Mouse (Mus musculus): ENCODE results near the gene Cdc5l.
"Not testable (repeated sequence)": the region's sequence is repeated elsewhere in the genome, so short reads cannot be mapped to it uniquely, and the experiment has no call there.

Cdc5l gene

GRCm38 (mm10) chr17:45433419-45434261 lies at the start of gene Cdc5l:
Gene Cdc5l, minus strand, starts transcription at chr17:45433737.
- DNase-seq (ENCODE audit: low spot score), result peak; percentile 97

GRCm38 (mm10) chr17:45480429-45480828 lies 46.9 kb upstream of the Cdc5l start:
- DNase-seq (ENCODE audit: low spot score), result peak; percentile 37

- DNase-seq (ENCODE audit: low spot score), result peak; percentile 85
These were observed 44.8 kb upstream of the Cdc5l start for GRCm38 (mm10) chr17:45478234-45478825.

- DNase-seq (ENCODE audit: low spot score), result peak; percentile 87
These were observed 41.3 kb upstream of the Cdc5l start, which contains the start of gene Spats1 for GRCm38 (mm10) chr17:45474669-45475465. Gene Spats1, minus strand, starts transcription at chr17:45475415.

- DNase-seq (ENCODE audit: low spot score), result no peak
These were observed 40.6 kb upstream of the Cdc5l start for GRCm38 (mm10) chr17:45474146-45474545.

GRCm38 (mm10) chr17:45473667-45474066 lies 40.1 kb upstream of the Cdc5l start:
- DNase-seq (ENCODE audit: low spot score), result no peak

- DNase-seq (ENCODE audit: low spot score), result no peak
These were observed 37.2 kb upstream of the Cdc5l start for GRCm38 (mm10) chr17:45470726-45471125.

- DNase-seq (ENCODE audit: low spot score), result no peak
These were observed 34.8 kb upstream of the Cdc5l start for GRCm38 (mm10) chr17:45468302-45468701.

GRCm38 (mm10) chr17:45466701-45467100 lies 33.2 kb upstream of the Cdc5l start:
- DNase-seq (ENCODE audit: low spot score), result no peak

GRCm38 (mm10) chr17:45464255-45464654 lies 30.7 kb upstream of the Cdc5l start:
- no peak for DNase-seq (ENCODE audit: low spot score)

- DNase-seq (ENCODE audit: low spot score), result no peak
These were observed 29.0 kb upstream of the Cdc5l start for GRCm38 (mm10) chr17:45462506-45462905.

- no peak for DNase-seq (ENCODE audit: low spot score)
These were observed 25.5 kb upstream of the Cdc5l start for GRCm38 (mm10) chr17:45459062-45459461.

- no peak for DNase-seq (ENCODE audit: low spot score)
These were observed 25.0 kb upstream of the Cdc5l start for GRCm38 (mm10) chr17:45458516-45458915.

GRCm38 (mm10) chr17:45457487-45457886 lies 23.9 kb upstream of the Cdc5l start:
- DNase-seq (ENCODE audit: low spot score), result no peak

GRCm38 (mm10) chr17:45456260-45457152 lies 23.0 kb upstream of the Cdc5l start:
- no peak for DNase-seq (ENCODE audit: low spot score)

- not testable (repeated sequence) for DNase-seq (ENCODE audit: low spot score)
These were observed 22.2 kb upstream of the Cdc5l start for GRCm38 (mm10) chr17:45455783-45456182.

- DNase-seq (ENCODE audit: low spot score), result no peak
These were observed 21.3 kb upstream of the Cdc5l start for GRCm38 (mm10) chr17:45454794-45455193.

- DNase-seq (ENCODE audit: low spot score), result no peak
These were observed 18.7 kb upstream of the Cdc5l start for GRCm38 (mm10) chr17:45452271-45452670.

GRCm38 (mm10) chr17:45450153-45450552 lies 16.6 kb upstream of the Cdc5l start:
- DNase-seq (ENCODE audit: low spot score), result no peak

- no peak for DNase-seq (ENCODE audit: low spot score)
These were observed 16.0 kb upstream of the Cdc5l start for GRCm38 (mm10) chr17:45449586-45449985.

- DNase-seq (ENCODE audit: low spot score), result no peak
These were observed 13.5 kb upstream of the Cdc5l start for GRCm38 (mm10) chr17:45447063-45447462.

- no peak for DNase-seq (ENCODE audit: low spot score)
These were observed 12.4 kb upstream of the Cdc5l start for GRCm38 (mm10) chr17:45445923-45446322.

All from layer of hippocampus, adult 11-12 months (tissue).